Mouse (Mus musculus): ENCODE data around the gene Parp16. TPM values are rescaled to one million over a fixed set of nuclear protein-coding genes. Genes with fewer than 3 reads are reported as not detected.
"Not testable (repeated sequence)": the region's sequence is repeated elsewhere in the genome, so short reads cannot be mapped to it uniquely, and the experiment has no call there.

The Parp16 gene
- polyA plus RNA-seq, 1 experiment from 2014 or later: 5.4 TPM

GRCm38 (mm10) chr9:65199723-65200122, 4.6 kb downstream of the Parp16 start:
- no peak for DNase-seq (ENCODE audit: low spot score)
- Histone ChIP-seq H3K27ac (ENCODE audit: low read depth, low read length) (no peak overlapping the region), H3K27me3 (ENCODE audit: control insufficient read depth, insufficient read depth, low read length) (no peaks in the 10 kb centered on the region), H3K9ac (ENCODE audit: low read length) (no peak overlapping the region), H3K36me3 (ENCODE audit: control insufficient read depth, insufficient read depth, low read length) (no peaks in the 10 kb centered on the region), H3K4me3 (ENCODE audit: low read depth, low read length) (no peak overlapping the region), H3K9me3 (ENCODE audit: control insufficient read depth, low read length) (no peaks in the 10 kb centered on the region), H3K4me1 (replicated peaks; ENCODE audit: control insufficient read depth, insufficient read depth, low read length) (peaks cover 3% of the 10 kb centered on the region), H3K4me2 (ENCODE audit: low read depth, low read length, severe bottlenecking) (no peak overlapping the region)
- ATAC-seq (replicated peaks; ENCODE audit: low FRiP score): no peak
- WGBS: 76% methylated on average over 7 of the region's 7 CpGs

DNA sequence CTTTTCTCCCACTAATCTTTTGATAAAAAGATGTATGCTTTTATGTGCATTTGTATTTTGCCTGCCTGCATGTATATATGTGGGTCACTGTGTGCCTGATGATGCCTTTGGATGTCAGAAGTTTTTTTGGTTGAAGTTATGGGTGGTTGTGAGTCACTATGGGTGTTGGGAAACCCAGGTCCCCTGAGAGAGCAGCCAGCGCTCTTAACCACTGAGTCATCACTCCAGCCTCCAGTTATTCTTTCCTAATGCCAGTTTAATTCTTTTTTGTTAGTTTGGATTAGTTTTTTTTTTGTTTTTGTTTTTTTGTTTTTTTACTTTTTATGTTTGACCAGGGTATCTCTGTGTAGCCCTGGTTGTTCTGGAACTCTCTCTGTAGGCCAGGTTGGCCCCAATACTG, 5.5 kb downstream of the Parp16 start:
- Histone ChIP-seq H3K4me1 (replicated peaks; ENCODE audit: control insufficient read depth, insufficient read depth, low read length) (no peaks in the 10 kb centered on the region; the same call in 1 of the 2 replicates), H3K27ac (ENCODE audit: low read depth, low read length) (no peak overlapping the region), H3K27me3 (ENCODE audit: control insufficient read depth, insufficient read depth, low read length) (no peaks in the 10 kb centered on the region), H3K4me2 (ENCODE audit: low read depth, low read length, severe bottlenecking) (no peak overlapping the region), H3K36me3 (ENCODE audit: control insufficient read depth, insufficient read depth, low read length) (no peaks in the 10 kb centered on the region), H3K4me3 (ENCODE audit: low read depth, low read length) (no peak overlapping the region), H3K9me3 (ENCODE audit: control insufficient read depth, low read length) (no peaks in the 10 kb centered on the region), H3K9ac (ENCODE audit: low read length) (no peak overlapping the region)
- 59% methylated on average over 1 of the region's 1 CpGs for WGBS
- no peak for DNase-seq (ENCODE audit: low spot score)
- ATAC-seq (replicated peaks; ENCODE audit: low FRiP score): no peak

GRCm38 (mm10) chr9:65201021-65201380, 5.8 kb downstream of the Parp16 start:
- Histone ChIP-seq H3K36me3 (ENCODE audit: control insufficient read depth, insufficient read depth, low read length) (no peaks in the 10 kb centered on the region), H3K27ac (ENCODE audit: low read depth, low read length) (0 out of 2 replicates have a peak overlapping the region, but pooled peaks have one; percentile 25), H3K4me2 (ENCODE audit: low read depth, low read length, severe bottlenecking) (no peak overlapping the region), H3K27me3 (ENCODE audit: control insufficient read depth, insufficient read depth, low read length) (no peaks in the 10 kb centered on the region), H3K9ac (ENCODE audit: low read length) (no peak overlapping the region), H3K4me3 (ENCODE audit: low read depth, low read length) (no peak overlapping the region), H3K9me3 (ENCODE audit: control insufficient read depth, low read length) (no peaks in the 10 kb centered on the region), H3K4me1 (replicated peaks; ENCODE audit: control insufficient read depth, insufficient read depth, low read length) (no peaks in the 10 kb centered on the region; the same call in 1 of the 2 replicates)
- DNase-seq (ENCODE audit: low spot score): peak; percentile 73
- 45% methylated on average over 3 of the region's 3 CpGs for WGBS
- ATAC-seq (replicated peaks; ENCODE audit: low FRiP score): no peak

GRCm38 (mm10) chr9:65201381-65202164, 6.4 kb downstream of the Parp16 start:
- under 1% methylated on average over 18 of the region's 18 CpGs for WGBS
- Histone ChIP-seq H3K27ac (ENCODE audit: low read depth, low read length) (peak overlapping the region; percentile 25; the same call in 1 of the 2 replicates), H3K4me3 (ENCODE audit: low read depth, low read length) (peak overlapping the region; percentile 21), H3K9me3 (ENCODE audit: control insufficient read depth, low read length) (no peaks in the 10 kb centered on the region), H3K4me1 (replicated peaks; ENCODE audit: control insufficient read depth, insufficient read depth, low read length) (no peaks in the 10 kb centered on the region; the same call in 1 of the 2 replicates), H3K4me2 (ENCODE audit: low read depth, low read length, severe bottlenecking) (peak overlapping the region; percentile 60), H3K36me3 (ENCODE audit: control insufficient read depth, insufficient read depth, low read length) (no peaks in the 10 kb centered on the region), H3K27me3 (ENCODE audit: control insufficient read depth, insufficient read depth, low read length) (no peaks in the 10 kb centered on the region), H3K9ac (ENCODE audit: low read length) (peak overlapping the region; percentile 55)
- peak; percentile 85 for DNase-seq (ENCODE audit: low spot score)
- peak; percentile 86 for ATAC-seq (replicated peaks; ENCODE audit: low FRiP score)

- Histone ChIP-seq H3K9me3 (ENCODE audit: control insufficient read depth, low read length) (no peaks in the 10 kb centered on the region), H3K36me3 (ENCODE audit: control insufficient read depth, insufficient read depth, low read length) (no peaks in the 10 kb centered on the region), H3K27ac (ENCODE audit: low read depth, low read length) (no peak overlapping the region; the same call in 1 of the 2 replicates), H3K4me1 (replicated peaks; ENCODE audit: control insufficient read depth, insufficient read depth, low read length) (no peaks in the 10 kb centered on the region; the same call in 1 of the 2 replicates), H3K9ac (ENCODE audit: low read length) (peak overlapping the region; percentile 55), H3K27me3 (ENCODE audit: control insufficient read depth, insufficient read depth, low read length) (no peaks in the 10 kb centered on the region), H3K4me3 (ENCODE audit: low read depth, low read length) (peak overlapping the region; percentile 21), H3K4me2 (ENCODE audit: low read depth, low read length, severe bottlenecking) (peak overlapping the region; percentile 60)
- 30% methylated on average over 11 of the region's 11 CpGs for WGBS
- ATAC-seq (replicated peaks; ENCODE audit: low FRiP score): peak; percentile 54; the same call in 1 of the 2 replicates
- no peak for DNase-seq (ENCODE audit: low spot score)
Observed at GRCm38 (mm10) chr9:65202165-65202754, 7.1 kb downstream of the Parp16 start.

GRCm38 (mm10) chr9:65205049-65205815, 10.1 kb downstream of the Parp16 start:
- Histone ChIP-seq H3K9ac (ENCODE audit: low read length) (no peak overlapping the region), H3K36me3 (ENCODE audit: control insufficient read depth, insufficient read depth, low read length) (no peaks in the 10 kb centered on the region), H3K4me1 (replicated peaks; ENCODE audit: control insufficient read depth, insufficient read depth, low read length) (no peaks in the 10 kb centered on the region), H3K27me3 (ENCODE audit: control insufficient read depth, insufficient read depth, low read length) (no peaks in the 10 kb centered on the region), H3K4me3 (ENCODE audit: low read depth, low read length) (no peak overlapping the region), H3K9me3 (ENCODE audit: control insufficient read depth, low read length) (no peaks in the 10 kb centered on the region), H3K4me2 (ENCODE audit: low read depth, low read length, severe bottlenecking) (no peak overlapping the region), H3K27ac (ENCODE audit: low read depth, low read length) (no peak overlapping the region)
- ATAC-seq (replicated peaks; ENCODE audit: low FRiP score): no peak
- no peak for DNase-seq (ENCODE audit: low spot score)
- 77% methylated on average over 11 of the region's 11 CpGs for WGBS

GRCm38 (mm10) chr9:65207041-65207815, 12.1 kb downstream of the Parp16 start:
- H3K9me3 ChIP-seq (ENCODE audit: control insufficient read depth, low read length); H3K36me3 ChIP-seq (ENCODE audit: control insufficient read depth, insufficient read depth, low read length); H3K27ac ChIP-seq (ENCODE audit: low read depth, low read length); H3K4me3 ChIP-seq (ENCODE audit: low read depth, low read length); H3K9ac ChIP-seq (ENCODE audit: low read length); H3K4me2 ChIP-seq (ENCODE audit: low read depth, low read length, severe bottlenecking); ATAC-seq (replicated peaks; ENCODE audit: low FRiP score); H3K27me3 ChIP-seq (ENCODE audit: control insufficient read depth, insufficient read depth, low read length); DNase-seq (ENCODE audit: low spot score); H3K4me1 ChIP-seq (replicated peaks; ENCODE audit: control insufficient read depth, insufficient read depth, low read length): not testable (repeated sequence)
- 94% methylated on average over 9 of the region's 9 CpGs for WGBS
